Mouse (Mus musculus): ENCODE results near the gene Ubqln4. TPM values are rescaled to one million over a fixed set of nuclear protein-coding genes. Genes with fewer than 3 reads are reported as not detected.

The Ubqln4 gene
- total RNA-seq, 2 experiments from 2014 or later: 56.5 to 57.2 TPM

Small RNAs within 50 kb of the gene (microRNA-seq; reads per million reads assigned to microRNA genes)
- gene Mir1905: 0 reads per million in 2 experiments

Other genes starting within 250 kb of the Ubqln4 start
- 10 to 100 TPM; 86.1 to 99.6 TPM for gene Glmp, start 228.7 kb upstream of the Ubqln4 start, total RNA-seq (2021)
- gene Tmem79, start 217.6 kb upstream of the Ubqln4 start, total RNA-seq (2021): 1 to 10 TPM; 1.4 to 1.9 TPM
- gene Smg5, start 217.5 kb upstream of the Ubqln4 start, total RNA-seq (2021): 10 to 100 TPM; 41.1 to 46.1 TPM
- 1 to 10 TPM in 1 of 2 experiments, under 1 TPM in 1; 0.35 to 1.3 TPM for gene Paqr6, start 189.2 kb upstream of the Ubqln4 start, total RNA-seq (2021)
- not detected for gene Bglap3, start 181.0 kb upstream of the Ubqln4 start, total RNA-seq (2021)
- not detected for gene Bglap2, start 175.1 kb upstream of the Ubqln4 start, total RNA-seq (2021)
- gene Bglap, start 169.3 kb upstream of the Ubqln4 start, total RNA-seq (2021): not detected
- gene Pmf1, start 143.4 kb upstream of the Ubqln4 start, total RNA-seq (2021): 10 to 100 TPM; 43.4 to 49.5 TPM
- 10 to 100 TPM; 15.2 to 16.3 TPM for gene Slc25a44, start 128.6 kb upstream of the Ubqln4 start, total RNA-seq (2021)
- gene Sema4a, start 92.6 kb upstream of the Ubqln4 start, total RNA-seq (2021): 1 to 10 TPM; 1.8 to 1.9 TPM
- gene Lmna, start 43.8 kb upstream of the Ubqln4 start, total RNA-seq (2021): 100 to 1,000 TPM; 164 to 173 TPM
- 1 to 10 TPM; 3.4 to 6.3 TPM for gene Mex3a, start 21.4 kb upstream of the Ubqln4 start, total RNA-seq (2021)
- gene Rab25, start 5.5 kb upstream of the Ubqln4 start, total RNA-seq (2021): not detected
- 10 to 100 TPM; 87.3 to 94.0 TPM for gene Lamtor2, start 684 bp upstream of the Ubqln4 start, total RNA-seq (2021)
- 100 to 1,000 TPM; 127 to 130 TPM for gene Ssr2, start 22.1 kb downstream of the Ubqln4 start, total RNA-seq (2021)
- 10 to 100 TPM; 89.5 to 96.3 TPM for gene Arhgef2, start 52.2 kb downstream of the Ubqln4 start, total RNA-seq (2021)
- not detected for gene Rxfp4, start 99.4 kb downstream of the Ubqln4 start, total RNA-seq (2021)
- gene Khdc4, start 132.0 kb downstream of the Ubqln4 start, total RNA-seq (2021): 10 to 100 TPM; 39.5 to 42.9 TPM
- 10 to 100 TPM; 59.4 to 70.2 TPM for gene Rit1, start 163.1 kb downstream of the Ubqln4 start, total RNA-seq (2021)
- gene Syt11, start 221.4 kb downstream of the Ubqln4 start, total RNA-seq (2021): 1 to 10 TPM; 5.7 to 6.7 TPM

All from heart, postnatal 10 days (tissue).